Mouse (Mus musculus): ENCODE results near the gene Zcchc9.

Zcchc9 gene

GRCm38 (mm10) chr13:91760302-91761050 lies 47.0 kb downstream of the Zcchc9 start:
- no peak for DNase-seq

- DNase-seq = no peak
Measured at GRCm38 (mm10) chr13:91759791-91760190, 47.7 kb downstream of the Zcchc9 start.

- DNase-seq = no peak
Measured at GRCm38 (mm10) chr13:91758316-91759048, 49.0 kb downstream of the Zcchc9 start.

- DNase-seq = no peak
Measured at GRCm38 (mm10) chr13:91756230-91756629, 51.3 kb downstream of the Zcchc9 start.

- no peak for DNase-seq
Measured at GRCm38 (mm10) chr13:91754762-91755161, 52.7 kb downstream of the Zcchc9 start.

GRCm38 (mm10) chr13:91753724-91754123 lies 53.8 kb downstream of the Zcchc9 start:
- DNase-seq = no peak

- DNase-seq = no peak
Measured at GRCm38 (mm10) chr13:91749981-91750380, 57.5 kb downstream of the Zcchc9 start.

GRCm38 (mm10) chr13:91748401-91748800 lies 59.1 kb downstream of the Zcchc9 start:
- no peak for DNase-seq
